8 mouse cellular contexts compared by ENCODE assay signal in the genomic region with DNA sequence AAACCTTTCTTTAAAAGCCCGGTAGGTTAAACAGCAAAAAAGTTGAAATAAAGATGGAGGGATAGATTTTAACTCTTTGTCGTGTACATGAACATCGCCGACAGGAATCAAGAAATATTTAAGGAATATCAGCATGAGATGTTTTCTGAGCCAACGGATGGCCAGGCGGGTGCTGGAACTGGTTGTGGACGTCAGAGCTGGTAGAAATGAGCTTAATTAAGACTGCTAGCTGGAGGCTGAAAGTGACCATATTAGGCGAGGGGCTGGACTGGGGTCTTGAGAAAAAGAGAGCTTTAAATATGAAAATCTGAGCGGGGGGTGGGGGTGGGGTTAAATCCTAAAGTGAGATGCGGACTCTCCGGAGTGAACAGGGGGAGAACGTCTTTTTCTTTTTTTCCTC. TPM values are rescaled to one million over a fixed set of nuclear protein-coding genes. Genes with fewer than 3 reads are reported as not detected.
DNase-seq lines count a peak whose midpoint lies in the region; ATAC-seq and TF ChIP-seq lines count a peak whose summit lies in the region.

No protein-coding gene starts in this region.

- TF ChIP-seq CTCF in cerebellum, adult 2 months (IDR thresholded peaks at IDR 0.05; ENCODE audit: borderline replicate concordance, insufficient read depth, low read depth, low read length) = no peak
- no peak for TF ChIP-seq CTCF in C2C12 (IDR thresholded peaks at IDR 0.05; ENCODE audit: control insufficient read depth, insufficient read depth, insufficient read length)

- H3K9ac ChIP-seq in forebrain, embryonic 11.5 days (ENCODE audit: low read length) = peak overlapping the region; percentile 64
- H3K9ac ChIP-seq in limb, embryonic 14.5 days (ENCODE audit: low read depth, low read length, severe bottlenecking) = peak overlapping the region; percentile 70
- peak overlapping the region; percentile 69 for H3K9ac ChIP-seq in neural tube, embryonic 14.5 days (replicated peaks; ENCODE audit: low read depth, low read length)

- H3K9me3 ChIP-seq in forebrain, embryonic 11.5 days (ENCODE audit: control insufficient read depth, low read length) = no peaks in the 10 kb centered on the region
- H3K9me3 ChIP-seq in limb, embryonic 14.5 days (ENCODE audit: control insufficient read depth, low read length) = no peaks in the 10 kb centered on the region
- H3K9me3 ChIP-seq in neural tube, embryonic 14.5 days (ENCODE audit: control insufficient read depth, low read length) = no peaks in the 10 kb centered on the region

- H3K27me3 ChIP-seq in cerebellum, adult 2 months (ENCODE audit: control insufficient read depth, insufficient read depth, low read length) = no peaks in the 10 kb centered on the region
- H3K27me3 ChIP-seq in C2C12 (ENCODE audit: control insufficient read depth, insufficient read depth, insufficient read length) = no peaks in the 10 kb centered on the region
- no peaks in the 10 kb centered on the region for H3K27me3 ChIP-seq in forebrain, embryonic 11.5 days (ENCODE audit: control insufficient read depth, insufficient read depth, low read length)
- H3K27me3 ChIP-seq in limb, embryonic 14.5 days (ENCODE audit: control insufficient read depth, insufficient read depth, low read length) = no peaks in the 10 kb centered on the region
- H3K27me3 ChIP-seq in neural tube, embryonic 14.5 days (ENCODE audit: control insufficient read depth, insufficient read depth, low read length) = 0 out of 2 replicates have a peak, but pooled peaks cover 2% of the 10 kb centered on the region

- no peaks in the 10 kb centered on the region for H3K4me1 ChIP-seq in cerebellum, adult 2 months (ENCODE audit: control insufficient read depth, insufficient read depth, low read length)
- peaks cover 6% of the 10 kb centered on the region; the same call in 1 of the 2 replicates for H3K4me1 ChIP-seq in forebrain, embryonic 11.5 days (replicated peaks; ENCODE audit: control insufficient read depth, insufficient read depth, low read length)
- no peaks in the 10 kb centered on the region for H3K4me1 ChIP-seq in limb, embryonic 14.5 days (ENCODE audit: control insufficient read depth, insufficient read depth, low read length)
- H3K4me1 ChIP-seq in neural tube, embryonic 14.5 days (ENCODE audit: control insufficient read depth, insufficient read depth, low read length) = no peaks in the 10 kb centered on the region

- peak in 1 of 2 experiments; percentile 8 for DNase-seq in cerebellum, adult 2 months
- no peak for DNase-seq in cerebellum, adult 11-12 months
- DNase-seq in forebrain, embryonic 11.5 days (ENCODE audit: low spot score) = no peak
- no peak for DNase-seq in limb, embryonic 14.5 days (ENCODE audit: low spot score)
- DNase-seq in B cell, adult 2 months = no peak
- no peak for DNase-seq in left cerebral cortex, postnatal 25 days (ENCODE audit: low spot score in 2 of 2)

- H3K4me2 ChIP-seq in forebrain, embryonic 11.5 days (ENCODE audit: low read depth, low read length, severe bottlenecking) = peak overlapping the region; percentile 90
- H3K4me2 ChIP-seq in limb, embryonic 14.5 days (replicated peaks; ENCODE audit: low read depth, low read length, severe bottlenecking) = peak overlapping the region; percentile 98
- H3K4me2 ChIP-seq in neural tube, embryonic 14.5 days (ENCODE audit: low read depth, low read length) = peak overlapping the region; percentile 71

- no peak for ATAC-seq in forebrain, embryonic 11.5 days (replicated peaks; ENCODE audit: low FRiP score)
- ATAC-seq in limb, embryonic 14.5 days (ENCODE audit: low FRiP score, low read depth) = no peak
- ATAC-seq in neural tube, embryonic 14.5 days (ENCODE audit: low read depth) = no peak

- H3ac ChIP-seq in C2C12 (ENCODE audit: control insufficient read depth, insufficient read length, low read depth) = peak overlapping the region; percentile 31

- TF ChIP-seq POLR2A in cerebellum, adult 2 months (IDR thresholded peaks at IDR 0.05; ENCODE audit: borderline replicate concordance, insufficient read depth, low read length) = no peak
- TF ChIP-seq POLR2A in limb, embryonic 14.5 days (IDR thresholded peaks at IDR 0.05; ENCODE audit: borderline replicate concordance, extremely low read depth, insufficient read depth, insufficient read length) = no peak

- H3K79me2 ChIP-seq in C2C12 (ENCODE audit: control insufficient read depth, insufficient read depth) = no peaks in the 10 kb centered on the region

- intact Hi-C loops in left cerebral cortex, postnatal 25 days (cut with DNase I) = loop anchor here (1.0 kb wide), 1 partner anchor 61 kb away; the partner anchor contains the start of gene Ep300

- no peaks in the 10 kb centered on the region for H3K79me3 ChIP-seq in C2C12 (ENCODE audit: low read depth)

- H3K4me3 ChIP-seq in cerebellum, adult 2 months (replicated peaks; ENCODE audit: insufficient read depth, low read depth, low read length) = peak overlapping the region; percentile 75
- H3K4me3 ChIP-seq in C2C12 (ENCODE audit: insufficient read depth, poor library complexity, severe bottlenecking) = peak overlapping the region; percentile 45
- H3K4me3 ChIP-seq in forebrain, embryonic 11.5 days (ENCODE audit: low read depth, low read length) = peak overlapping the region; percentile 48
- peak overlapping the region; percentile 63 for H3K4me3 ChIP-seq in limb, embryonic 14.5 days (replicated peaks; ENCODE audit: low read length)
- H3K4me3 ChIP-seq in neural tube, embryonic 14.5 days (ENCODE audit: low read depth, low read length) = peak overlapping the region; percentile 54

- 4% methylated on average over 12 of the region's 12 CpGs for WGBS in cerebellum, adult 2 months
- under 1% methylated on average over 12 of the region's 12 CpGs for WGBS in forebrain, embryonic 11.5 days
- WGBS in limb, embryonic 14.5 days = under 1% methylated on average over 12 of the region's 12 CpGs
- WGBS in neural tube, embryonic 14.5 days = under 1% methylated on average over 12 of the region's 12 CpGs

- no peaks in the 10 kb centered on the region for H3K36me3 ChIP-seq in C2C12 (ENCODE audit: control insufficient read depth, insufficient read depth)
- H3K36me3 ChIP-seq in forebrain, embryonic 11.5 days (ENCODE audit: control insufficient read depth, insufficient read depth, low read length) = no peaks in the 10 kb centered on the region
- H3K36me3 ChIP-seq in limb, embryonic 14.5 days (ENCODE audit: control insufficient read depth, insufficient read depth, low read length) = no peaks in the 10 kb centered on the region
- H3K36me3 ChIP-seq in neural tube, embryonic 14.5 days (ENCODE audit: control insufficient read depth, insufficient read depth, low read length) = no peaks in the 10 kb centered on the region

- no peak overlapping the region for H3K27ac ChIP-seq in cerebellum, adult 2 months (ENCODE audit: insufficient read depth, low read length)
- H3K27ac ChIP-seq in forebrain, embryonic 11.5 days (ENCODE audit: low read depth, low read length) = no peak overlapping the region
- H3K27ac ChIP-seq in limb, embryonic 14.5 days (replicated peaks; ENCODE audit: low read depth, low read length) = peak overlapping the region; percentile 83; the same call in 1 of the 2 replicates
- no peak overlapping the region for H3K27ac ChIP-seq in neural tube, embryonic 14.5 days (ENCODE audit: low read depth, low read length)

TF ChIP-seq in C2C12, 6 proteins besides CTCF, POLR2A, EP300 and RAD21:
- TF ChIP-seq USF1 (IDR thresholded peaks at IDR 0.05; ENCODE audit: low read depth) (no peak), CEBPB (IDR thresholded peaks at IDR 0.05; ENCODE audit: low read depth) (no peak), MAX (IDR thresholded peaks at IDR 0.05) (no peak), MYOG (IDR thresholded peaks at IDR 0.05; ENCODE audit: control insufficient read depth, extremely low read depth, insufficient read length) (no peak), FOSL1 (IDR thresholded peaks at IDR 0.05; ENCODE audit: insufficient read depth, low read length, poor library complexity, severe bottlenecking) (no peak), MYOD1 (IDR thresholded peaks at IDR 0.05; ENCODE audit: control insufficient read depth, insufficient read length, low read depth) (no peak)

RNA-seq across cellular contexts. Expression of gene Rbx1, which starts 57.8 kb away (rescaled TPM):
- polyA plus RNA-seq in cerebellum, adult 2 months (2012; rRNA removed) = 211 and 222 TPM in 2 replicates
- 275 TPM for polyA plus RNA-seq in C2C12 (2012; fragmentation: generic; extraction: Trizol)
- 510 and 536 TPM in 2 replicates for polyA plus RNA-seq in forebrain, embryonic 11.5 days (2014; fragmentation: Nextera tagmentation; extraction: Ambion mirVana)
- 154 and 233 TPM in 2 replicates for polyA plus RNA-seq in limb, embryonic 14.5 days (2012; rRNA removed)
- 515 and 532 TPM in 2 replicates for polyA plus RNA-seq in limb, embryonic 14.5 days (2014; fragmentation: Nextera tagmentation; extraction: Ambion mirVana)
- polyA plus RNA-seq in neural tube, embryonic 14.5 days (2014; fragmentation: Nextera tagmentation; extraction: Ambion mirVana) = 454 and 456 TPM in 2 replicates
- total RNA-seq in left cerebral cortex, postnatal 25 days (2021) = 100 to 1,000 TPM; 132 to 133 TPM
